Comparison of ENCODE assay signal across 8 mouse cellular contexts in the genomic region with DNA sequence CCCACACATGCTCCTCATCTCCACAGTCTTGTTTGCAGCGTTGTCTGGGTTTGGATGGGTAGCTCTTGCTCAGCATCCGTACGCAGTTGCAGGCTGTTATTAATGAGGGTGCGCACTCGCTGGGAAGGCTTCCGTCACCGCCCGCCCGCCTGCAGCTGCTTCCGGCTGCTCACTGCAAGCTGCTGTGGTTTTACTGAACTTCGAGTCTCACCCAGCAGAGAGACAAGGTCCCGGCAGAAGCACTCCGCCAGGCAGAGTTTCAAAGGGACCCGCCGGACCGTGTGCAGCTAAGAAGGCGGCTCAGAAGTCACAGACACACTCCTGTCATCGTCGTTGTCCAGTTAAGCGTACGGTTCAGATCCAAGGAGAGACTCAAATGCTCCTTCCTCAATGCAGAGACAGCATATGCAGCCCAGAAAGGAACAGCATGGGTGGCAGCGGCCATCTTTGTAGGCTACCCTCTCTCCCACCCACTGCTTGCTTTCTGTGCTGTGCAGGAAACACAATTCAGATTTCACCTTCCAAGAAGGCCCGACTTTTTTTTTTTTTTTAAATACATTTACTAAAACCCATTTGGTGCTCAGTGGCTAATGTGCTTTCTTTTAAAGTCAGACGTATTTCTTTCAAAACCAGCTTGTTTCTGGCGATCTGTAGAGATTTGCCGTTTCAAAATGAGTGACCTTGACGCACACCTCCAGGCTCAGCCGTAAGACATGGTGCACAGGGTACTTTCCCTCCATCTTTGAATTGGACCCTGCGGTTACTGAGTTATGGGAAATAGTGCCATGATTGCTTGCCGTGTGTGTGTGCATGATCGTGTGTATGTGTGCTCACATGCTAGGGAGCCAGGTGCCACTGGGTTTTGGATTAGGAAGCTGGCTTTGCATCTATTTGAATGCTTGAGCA.
DNase-seq lines count a peak whose midpoint lies in the region; ATAC-seq lines count a peak whose summit lies in the region.

No protein-coding gene starts in this region.

- H3K27me3 ChIP-seq in limb, embryonic 15.5 days = no peaks in the 10 kb centered on the region
- no peaks in the 10 kb centered on the region for H3K27me3 ChIP-seq in limb, embryonic 10.5 days (ENCODE audit: low read depth, poor library complexity, severe bottlenecking)
- no peaks in the 10 kb centered on the region for H3K27me3 ChIP-seq in embryonic facial prominence, embryonic 10.5 days (replicated peaks; ENCODE audit: low read depth, poor library complexity, severe bottlenecking)

- WGBS in limb, embryonic 15.5 days = 82% methylated on average over 31 of the region's 31 CpGs
- 89% methylated on average over 31 of the region's 31 CpGs for WGBS in limb, embryonic 10.5 days
- 88% methylated on average over 31 of the region's 31 CpGs for WGBS in embryonic facial prominence, embryonic 10.5 days

- peaks cover 17% of the 10 kb centered on the region for H3K4me1 ChIP-seq in limb, embryonic 15.5 days
- peaks cover 37% of the 10 kb centered on the region for H3K4me1 ChIP-seq in limb, embryonic 10.5 days
- peaks cover 40% of the 10 kb centered on the region for H3K4me1 ChIP-seq in embryonic facial prominence, embryonic 10.5 days

- no peak for DNase-seq in limb, embryonic 10.5 days (ENCODE audit: low spot score)
- no peak for DNase-seq in embryonic facial prominence, embryonic 10.5 days (ENCODE audit: low spot score)
- peak; percentile 61 for DNase-seq in lung, postnatal 10 days
- peak; percentile 75 to 82 for DNase-seq in thymus, postnatal 10 days (ENCODE audit: low spot score in 2 of 2)
- no peak for DNase-seq in right cerebral cortex, postnatal 4 days
- no peak for DNase-seq in right cerebral cortex, postnatal 25 days
- no peak for DNase-seq in gastrocnemius, adult 18-20 months (ENCODE audit: low spot score)

- no peaks in the 10 kb centered on the region for H3K9me3 ChIP-seq in limb, embryonic 15.5 days
- no peaks in the 10 kb centered on the region for H3K9me3 ChIP-seq in limb, embryonic 10.5 days (replicated peaks)
- H3K9me3 ChIP-seq in embryonic facial prominence, embryonic 10.5 days = no peaks in the 10 kb centered on the region

- no peak overlapping the region for H3K9ac ChIP-seq in limb, embryonic 15.5 days

- H3K36me3 ChIP-seq in limb, embryonic 15.5 days = no peaks in the 10 kb centered on the region
- H3K36me3 ChIP-seq in limb, embryonic 10.5 days = no peaks in the 10 kb centered on the region
- H3K36me3 ChIP-seq in embryonic facial prominence, embryonic 10.5 days (replicated peaks) = no peaks in the 10 kb centered on the region

- peak overlapping the region; percentile 38; the same call in 1 of the 2 replicates for H3K27ac ChIP-seq in limb, embryonic 15.5 days
- no peak overlapping the region for H3K27ac ChIP-seq in limb, embryonic 10.5 days
- peak overlapping the region; percentile 14; the same call in 1 of the 2 replicates for H3K27ac ChIP-seq in embryonic facial prominence, embryonic 10.5 days (replicated peaks)

- no peak overlapping the region for H3K4me3 ChIP-seq in limb, embryonic 15.5 days
- no peak overlapping the region for H3K4me3 ChIP-seq in limb, embryonic 10.5 days
- no peak overlapping the region for H3K4me3 ChIP-seq in embryonic facial prominence, embryonic 10.5 days

- H3K4me2 ChIP-seq in limb, embryonic 15.5 days = no peak overlapping the region

- ATAC-seq in limb, embryonic 15.5 days (ENCODE audit: insufficient number of reproducible peaks, low FRiP score, low TSS enrichment, low read depth) = no peak

Comparison
In these comparisons a context has a peak if more than half of its experiments do, and no peak if none do; other contexts are left out.
1. DNase-seq: peak in lung, postnatal 10 days (single experiment) and thymus, postnatal 10 days (2 of 2); none in limb, embryonic 10.5 days (single experiment), embryonic facial prominence, embryonic 10.5 days (single experiment), right cerebral cortex, postnatal 4 days (single experiment), right cerebral cortex, postnatal 25 days (single experiment) and gastrocnemius, adult 18-20 months (single experiment).